8 mouse cellular contexts compared by ENCODE assay signal in genomic region chr7:102064655-102065045, GRCm38 (mm10). TPM values are rescaled to one million over a fixed set of nuclear protein-coding genes. Genes with fewer than 3 reads are reported as not detected.
DNase-seq lines count a peak whose midpoint lies in the region; ATAC-seq and TF ChIP-seq lines count a peak whose summit lies in the region.

No protein-coding gene starts in this region.

- peak overlapping the region; percentile 78 for H3K4me3 ChIP-seq in embryonic facial prominence, embryonic 11.5 days (ENCODE audit: low read depth, low read length)
- peak overlapping the region; percentile 65 for H3K4me3 ChIP-seq in hindbrain, postnatal 0 days (ENCODE audit: low read length)
- peak overlapping the region; percentile 81 for H3K4me3 ChIP-seq in myocyte

- peak; percentile 14 for DNase-seq in left cerebral cortex, postnatal 4 days
- no peak for DNase-seq in left cerebral cortex, adult 9 months (ENCODE audit: low spot score in 2 of 2)
- DNase-seq in embryonic facial prominence, embryonic 11.5 days (ENCODE audit: low spot score), result peak; percentile 2
- DNase-seq in hindbrain, postnatal 0 days (ENCODE audit: low spot score), result peak; percentile 13
- no peak for DNase-seq in urinary bladder, postnatal 4 days (ENCODE audit: low spot score in 2 of 2)
- DNase-seq in cerebellum, adult 11-12 months, result no peak
- DNase-seq in gastrocnemius, postnatal 4 days (ENCODE audit: low spot score in 2 of 2), result no peak

- 2% methylated on average over 9 of the region's 9 CpGs for WGBS in embryonic facial prominence, embryonic 11.5 days
- 1% methylated on average over 9 of the region's 9 CpGs for WGBS in hindbrain, postnatal 0 days

- ATAC-seq in embryonic facial prominence, embryonic 11.5 days (replicated peaks; ENCODE audit: insufficient number of reproducible peaks, low FRiP score, low TSS enrichment, low read depth), result peak; percentile 44
- ATAC-seq in hindbrain, postnatal 0 days, result peak; percentile 45

- TF ChIP-seq CTCF in hindbrain, postnatal 0 days (IDR thresholded peaks at IDR 0.05; ENCODE audit: low read depth), result no peak

- peak overlapping the region; percentile 56 for H3K4me2 ChIP-seq in embryonic facial prominence, embryonic 11.5 days (ENCODE audit: low read depth, low read length)
- H3K4me2 ChIP-seq in hindbrain, postnatal 0 days (ENCODE audit: low read depth, low read length), result peak overlapping the region; percentile 61
- H3K4me2 ChIP-seq in myocyte (ENCODE audit: low read depth), result peak overlapping the region; percentile 85

- peak overlapping the region; percentile 25 for H3ac ChIP-seq in myocyte (ENCODE audit: control insufficient read depth, insufficient read length)

- H3K36me3 ChIP-seq in embryonic facial prominence, embryonic 11.5 days (replicated peaks; ENCODE audit: control insufficient read depth, insufficient read depth, low read depth, low read length), result no peaks in the 10 kb centered on the region
- no peaks in the 10 kb centered on the region for H3K36me3 ChIP-seq in hindbrain, postnatal 0 days (ENCODE audit: insufficient read depth, low read length)
- peaks cover 6% of the 10 kb centered on the region for H3K36me3 ChIP-seq in myocyte (ENCODE audit: control insufficient read depth, insufficient read depth)

- peak overlapping the region; percentile 80 for H3K9ac ChIP-seq in embryonic facial prominence, embryonic 11.5 days (replicated peaks; ENCODE audit: low read length)
- peak overlapping the region; percentile 64 for H3K9ac ChIP-seq in hindbrain, postnatal 0 days (replicated peaks; ENCODE audit: low read length)

- H3K4me1 ChIP-seq in embryonic facial prominence, embryonic 11.5 days (ENCODE audit: control insufficient read depth, insufficient read depth, low read length), result peaks cover 4% of the 10 kb centered on the region; the same call in 1 of the 2 replicates
- H3K4me1 ChIP-seq in hindbrain, postnatal 0 days (ENCODE audit: insufficient read depth, low read length), result peaks cover 15% of the 10 kb centered on the region

- H3K27me3 ChIP-seq in embryonic facial prominence, embryonic 11.5 days (ENCODE audit: control insufficient read depth, insufficient read depth, low read length), result no peaks in the 10 kb centered on the region
- H3K27me3 ChIP-seq in hindbrain, postnatal 0 days (ENCODE audit: insufficient read depth, low read length), result no peaks in the 10 kb centered on the region
- no peaks in the 10 kb centered on the region for H3K27me3 ChIP-seq in myocyte (ENCODE audit: control insufficient read depth, insufficient read depth, insufficient read length)

- H3K27ac ChIP-seq in embryonic facial prominence, embryonic 11.5 days (replicated peaks; ENCODE audit: low read depth, low read length), result 0 out of 2 replicates have a peak overlapping the region, but pooled peaks have one; percentile 49
- H3K27ac ChIP-seq in hindbrain, postnatal 0 days, result peak overlapping the region; percentile 83

- H3K9me3 ChIP-seq in embryonic facial prominence, embryonic 11.5 days (replicated peaks; ENCODE audit: control insufficient read depth, low read length), result no peaks in the 10 kb centered on the region
- no peaks in the 10 kb centered on the region for H3K9me3 ChIP-seq in hindbrain, postnatal 0 days (ENCODE audit: low read length)

- intact Hi-C loops in left cerebral cortex, postnatal 4 days (cut with DNase I), result no loop called here

- TF ChIP-seq POLR2A in myocyte (IDR thresholded peaks at IDR 0.05; ENCODE audit: insufficient read length, low read depth), result no peak

- peaks cover 50% of the 10 kb centered on the region for H3K79me2 ChIP-seq in myocyte (ENCODE audit: control insufficient read depth, insufficient read depth)

TF ChIP-seq in myocyte, 11 proteins besides CTCF, POLR2A, EP300 and RAD21:
- TF ChIP-seq TCF3 (IDR thresholded peaks at IDR 0.05; ENCODE audit: insufficient read length, low read depth) (no peak), MYOG (IDR thresholded peaks at IDR 0.05; ENCODE audit: control insufficient read depth in 1 of 3, insufficient read depth in 1 of 3, insufficient read length in 2 of 3, low read depth in 2 of 3) (no peak), MYOD1 (IDR thresholded peaks at IDR 0.05; ENCODE audit: control insufficient read depth in 1 of 3, insufficient read length in 2 of 3, low read depth in 2 of 3) (no peak), MAX (IDR thresholded peaks at IDR 0.05; ENCODE audit: low read depth) (no peak), REST (IDR thresholded peaks at IDR 0.05; ENCODE audit: insufficient read depth, insufficient read length) (no peak)
TF ChIP-seq in myocyte: peak in this region for 0.

RNA-seq across cellular contexts. Expression of gene Rnf121, which starts 0.6 kb away (rescaled TPM):
- 10 to 100 TPM; 47.0 to 51.9 TPM for total RNA-seq in left cerebral cortex, postnatal 4 days (2021)
- polyA plus RNA-seq in embryonic facial prominence, embryonic 11.5 days (2014; fragmentation: Nextera tagmentation; extraction: Ambion mirVana), result 26.9 and 28.9 TPM in 2 replicates
- 28.8 and 31.7 TPM in 2 replicates for total RNA-seq in hindbrain, postnatal 0 days (2014; rRNA removed)
- 22.6 and 23.8 TPM in 2 replicates for polyA plus RNA-seq in hindbrain, postnatal 0 days (2015; fragmentation: Nextera tagmentation; extraction: Ambion mirVana)
- 48.0 TPM for polyA plus RNA-seq in myocyte (2012; fragmentation: generic; extraction: Trizol)
- total RNA-seq in gastrocnemius, postnatal 4 days (2021), result 10 to 100 TPM; 27.4 to 31.3 TPM

RNA-seq across cellular contexts. Expression of gene Xndc1, which starts 0.7 kb away (rescaled TPM):
- total RNA-seq in left cerebral cortex, postnatal 4 days (2021), result 10 to 100 TPM; 28.7 to 30.8 TPM
- 23.0 and 23.8 TPM in 2 replicates for polyA plus RNA-seq in embryonic facial prominence, embryonic 11.5 days (2014; fragmentation: Nextera tagmentation; extraction: Ambion mirVana)
- 16.2 and 22.6 TPM in 2 replicates for total RNA-seq in hindbrain, postnatal 0 days (2014; rRNA removed)
- polyA plus RNA-seq in hindbrain, postnatal 0 days (2015; fragmentation: Nextera tagmentation; extraction: Ambion mirVana), result 15.8 and 19.0 TPM in 2 replicates
- 6.1 TPM for polyA plus RNA-seq in myocyte (2012; fragmentation: generic; extraction: Trizol)
- 10 to 100 TPM; 14.5 to 18.6 TPM for total RNA-seq in gastrocnemius, postnatal 4 days (2021)

RNA-seq across cellular contexts. Expression of gene Xntrpc, which starts 0.9 kb away (rescaled TPM):
- 1 to 10 TPM; 1.7 to 2.2 TPM for total RNA-seq in left cerebral cortex, postnatal 4 days (2021)
- polyA plus RNA-seq in embryonic facial prominence, embryonic 11.5 days (2014; fragmentation: Nextera tagmentation; extraction: Ambion mirVana), result 1.4 and 1.9 TPM in 2 replicates
- total RNA-seq in hindbrain, postnatal 0 days (2014; rRNA removed), result 0.47 and 3.5 TPM in 2 replicates
- 0.40 and 0.42 TPM in 2 replicates for polyA plus RNA-seq in hindbrain, postnatal 0 days (2015; fragmentation: Nextera tagmentation; extraction: Ambion mirVana)
- polyA plus RNA-seq in myocyte (2012; fragmentation: generic; extraction: Trizol), result 0.12 TPM
- 1 to 10 TPM; 1.4 to 2.6 TPM for total RNA-seq in gastrocnemius, postnatal 4 days (2021)

RNA-seq across cellular contexts. Expression of gene Trpc2, which starts 18.3 kb away (rescaled TPM):
- total RNA-seq in left cerebral cortex, postnatal 4 days (2021), result under 1 TPM in 1 of 2 experiments, not detected in 1; 0.60 TPM
- not detected in 2 replicates for polyA plus RNA-seq in embryonic facial prominence, embryonic 11.5 days (2014; fragmentation: Nextera tagmentation; extraction: Ambion mirVana)
- 2.5 TPM in 1 of 2 replicates, not detected in the other for total RNA-seq in hindbrain, postnatal 0 days (2014; rRNA removed)
- 0.09 TPM in 1 of 2 replicates, not detected in the other for polyA plus RNA-seq in hindbrain, postnatal 0 days (2015; fragmentation: Nextera tagmentation; extraction: Ambion mirVana)
- polyA plus RNA-seq in myocyte (2012; fragmentation: generic; extraction: Trizol), result not detected
- under 1 TPM; 0.29 to 0.93 TPM for total RNA-seq in gastrocnemius, postnatal 4 days (2021)

RNA-seq across cellular contexts. Expression of gene Art1, which starts 36.9 kb away (rescaled TPM):
- total RNA-seq in left cerebral cortex, postnatal 4 days (2021), result not detected
- polyA plus RNA-seq in embryonic facial prominence, embryonic 11.5 days (2014; fragmentation: Nextera tagmentation; extraction: Ambion mirVana), result 0.96 and 1.1 TPM in 2 replicates
- total RNA-seq in hindbrain, postnatal 0 days (2014; rRNA removed), result 0.10 and 2.3 TPM in 2 replicates
- 0.39 and 0.44 TPM in 2 replicates for polyA plus RNA-seq in hindbrain, postnatal 0 days (2015; fragmentation: Nextera tagmentation; extraction: Ambion mirVana)
- 44.4 TPM for polyA plus RNA-seq in myocyte (2012; fragmentation: generic; extraction: Trizol)
- 100 to 1,000 TPM; 223 to 276 TPM for total RNA-seq in gastrocnemius, postnatal 4 days (2021)

Comparison
In these comparisons a context has a peak if more than half of its experiments do, and no peak if none do; other contexts are left out.
1. DNase-seq: peak in left cerebral cortex, postnatal 4 days (single experiment), embryonic facial prominence, embryonic 11.5 days (single experiment) and hindbrain, postnatal 0 days (single experiment); none in left cerebral cortex, adult 9 months (0 of 2), urinary bladder, postnatal 4 days (0 of 2), cerebellum, adult 11-12 months (single experiment) and gastrocnemius, postnatal 4 days (0 of 2).
2. Peak in every context shown above with its lines, with median percentiles within 50 percentile points of each other: H3K4me2 ChIP-seq and H3K4me3 ChIP-seq.